Mouse (Mus musculus) left cerebral cortex, postnatal 36 days (tissue): ENCODE measurements around the gene Sparc. TPM values are rescaled to one million over a fixed set of nuclear protein-coding genes. Genes with fewer than 3 reads are reported as not detected.
"Not testable (repeated sequence)": the region's sequence is repeated elsewhere in the genome, so short reads cannot be mapped to it uniquely, and the experiment has no call there.

Experiments
- DNase-seq, 2 experiments: peaks; one replicate each; pipeline ENCODE4 v3.0.0; 2021 to 2022; ENCODE audit warnings: low spot score in 2 of 2, mixed read lengths in 1 of 2
- intact Hi-C: fragments of 180-260 bp; cut with DNase I; formaldehyde crosslinking; loops from one replicate; pipeline ENCODE4 v1.15.1; 2025
- total RNA-seq, 2 experiments: library from RNA; stranded (reverse); gene quantifications; 2 replicates each; pipeline ENCODE4 v1.2.3; 2021

Sparc gene
- total RNA-seq, 2 experiments from 2014 or later, result 215 to 224 TPM

GRCm38 (mm10) chr11:55444772-55445171 is 21.8 kb upstream of the Sparc start:
- intact Hi-C loops, result loop anchor here (1.0 to 5.0 kb wide), 2 partner anchors 54 to 242 kb away; partner anchors contain the start of gene Slc36a1

GRCm38 (mm10) chr11:55439718-55440117 is 16.7 kb upstream of the Sparc start:
- no peak for DNase-seq
- intact Hi-C loops, result loop anchor here (5.0 kb wide), 1 partner anchor 237 kb away; the partner anchor contains the start of gene Slc36a1

More at GRCm38 (mm10) chr11:55444772-55445171, 21.8 kb upstream of the Sparc start:
- peak in 1 of 2 experiments; percentile 26 for DNase-seq

DNA sequence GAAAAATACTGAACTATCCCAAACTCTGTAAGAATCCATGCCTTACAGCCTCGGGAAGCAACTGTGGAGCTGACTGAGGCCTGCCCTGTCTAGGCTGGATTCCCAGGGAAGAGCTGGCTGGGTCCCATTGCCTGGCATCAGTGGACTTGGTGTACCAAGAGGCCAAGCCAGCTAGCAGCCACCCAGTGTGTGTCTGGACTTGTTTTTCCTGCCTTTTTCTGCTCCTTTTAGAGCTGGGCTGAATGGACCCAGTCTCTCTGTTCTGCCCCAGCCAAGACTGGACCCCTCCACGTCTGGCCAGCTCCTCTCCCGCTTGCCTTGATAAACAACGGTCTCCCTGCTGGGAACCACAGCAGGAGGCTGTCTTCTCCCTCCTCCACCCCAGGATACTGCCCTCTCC is 15.0 kb upstream of the Sparc start:
- intact Hi-C loops, result no loop called here
- no peak for DNase-seq

GRCm38 (mm10) chr11:55436089-55436488 is 13.1 kb upstream of the Sparc start:
- DNase-seq, result no peak
- intact Hi-C loops, result no loop called here

GRCm38 (mm10) chr11:55432981-55433380 is 10.0 kb upstream of the Sparc start:
- no peak for DNase-seq
- intact Hi-C loops, result no loop called here

GRCm38 (mm10) chr11:55429973-55430372 is 7.0 kb upstream of the Sparc start:
- intact Hi-C loops, result no loop called here
- DNase-seq, result no peak

DNA sequence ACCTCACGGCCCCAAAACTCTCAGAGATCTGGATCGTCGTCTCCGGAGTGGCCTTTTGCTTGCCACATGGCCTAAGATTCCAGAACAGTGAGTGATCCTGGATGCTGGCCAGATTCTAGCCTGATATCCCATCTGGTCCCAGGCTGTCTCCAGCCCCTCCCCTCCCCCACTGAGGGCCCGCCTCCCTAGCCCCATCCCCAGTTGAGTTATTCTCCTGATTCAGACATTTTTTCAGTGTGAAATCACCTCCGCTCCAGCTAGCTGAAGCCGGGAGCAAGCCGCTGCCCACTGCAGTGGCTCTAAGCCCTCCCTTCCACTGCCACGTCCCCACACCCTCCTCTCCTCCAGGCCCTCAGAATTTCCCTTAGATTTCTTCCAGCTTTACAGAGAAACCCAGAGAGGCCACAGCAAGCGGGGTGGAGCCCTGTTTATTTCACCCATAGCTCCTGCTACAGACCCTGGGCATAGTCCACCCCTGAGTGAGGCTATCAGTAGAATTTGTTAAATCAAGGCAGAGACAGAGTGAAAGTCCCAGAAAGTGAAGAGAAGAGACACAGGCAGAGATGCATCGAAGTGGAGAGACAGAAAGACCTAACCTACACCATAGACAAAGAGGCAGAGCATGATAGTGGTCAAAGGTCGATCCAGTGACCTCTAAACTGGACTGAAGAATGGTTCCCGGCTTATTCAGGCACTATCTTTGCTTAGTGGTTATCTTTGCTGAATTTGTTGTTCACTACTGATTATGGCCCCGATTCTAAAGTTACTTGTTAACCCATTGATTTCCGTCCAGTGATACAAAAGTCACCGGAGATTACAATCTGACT is 5.4 kb upstream of the Sparc start:
- intact Hi-C loops, result no loop called here
- DNase-seq, result no peak

- DNase-seq, result no peak
These were observed 1.9 kb upstream of the Sparc start for GRCm38 (mm10) chr11:55424746-55425360.

GRCm38 (mm10) chr11:55423756-55424155 is 773 bp upstream of the Sparc start:
- intact Hi-C loops, result no loop called here
- DNase-seq, result no peak

More at GRCm38 (mm10) chr11:55424746-55425360, 1.9 kb upstream of the Sparc start:
- intact Hi-C loops, result no loop called here

DNA sequence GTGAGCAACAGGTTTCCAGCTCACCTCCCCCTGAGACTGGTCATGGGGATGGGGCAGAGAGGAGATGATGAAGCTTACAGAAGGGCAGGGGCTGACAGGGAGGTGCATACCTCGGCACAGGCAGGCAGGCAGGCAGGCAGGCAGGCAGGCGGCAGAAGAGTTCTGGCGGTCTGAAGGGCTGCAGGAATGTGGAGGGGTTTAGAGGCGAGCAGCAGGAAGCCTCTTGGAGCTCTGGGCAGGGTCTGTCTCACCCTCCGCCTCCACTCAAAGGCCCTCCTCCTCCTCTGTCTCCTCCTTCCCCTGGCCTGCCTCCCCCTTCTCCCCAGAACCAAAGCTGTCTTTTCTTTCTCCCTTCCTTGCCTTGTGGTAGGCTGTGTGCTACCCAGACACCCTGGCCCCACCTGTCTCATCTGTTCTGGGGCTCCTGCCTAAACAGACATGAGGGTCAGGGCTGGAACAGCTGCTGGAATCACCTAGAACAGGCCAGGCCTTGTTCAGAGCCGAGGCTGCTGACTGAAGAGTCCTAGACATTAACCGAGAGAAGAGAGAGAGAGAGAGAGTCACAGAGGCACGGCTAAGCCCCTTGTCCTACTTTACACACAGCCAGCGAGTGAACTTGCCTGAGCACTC is 3.2 kb downstream of the Sparc start:
- no peak for DNase-seq
- intact Hi-C loops, result no loop called here

- DNase-seq, result peak in 1 of 2 experiments; percentile 23
- intact Hi-C loops, result no loop called here
These were observed 3.7 kb downstream of the Sparc start for GRCm38 (mm10) chr11:55419296-55419677.

- intact Hi-C loops, result no loop called here
These were observed 4.3 kb downstream of the Sparc start for GRCm38 (mm10) chr11:55418704-55419061.

DNA sequence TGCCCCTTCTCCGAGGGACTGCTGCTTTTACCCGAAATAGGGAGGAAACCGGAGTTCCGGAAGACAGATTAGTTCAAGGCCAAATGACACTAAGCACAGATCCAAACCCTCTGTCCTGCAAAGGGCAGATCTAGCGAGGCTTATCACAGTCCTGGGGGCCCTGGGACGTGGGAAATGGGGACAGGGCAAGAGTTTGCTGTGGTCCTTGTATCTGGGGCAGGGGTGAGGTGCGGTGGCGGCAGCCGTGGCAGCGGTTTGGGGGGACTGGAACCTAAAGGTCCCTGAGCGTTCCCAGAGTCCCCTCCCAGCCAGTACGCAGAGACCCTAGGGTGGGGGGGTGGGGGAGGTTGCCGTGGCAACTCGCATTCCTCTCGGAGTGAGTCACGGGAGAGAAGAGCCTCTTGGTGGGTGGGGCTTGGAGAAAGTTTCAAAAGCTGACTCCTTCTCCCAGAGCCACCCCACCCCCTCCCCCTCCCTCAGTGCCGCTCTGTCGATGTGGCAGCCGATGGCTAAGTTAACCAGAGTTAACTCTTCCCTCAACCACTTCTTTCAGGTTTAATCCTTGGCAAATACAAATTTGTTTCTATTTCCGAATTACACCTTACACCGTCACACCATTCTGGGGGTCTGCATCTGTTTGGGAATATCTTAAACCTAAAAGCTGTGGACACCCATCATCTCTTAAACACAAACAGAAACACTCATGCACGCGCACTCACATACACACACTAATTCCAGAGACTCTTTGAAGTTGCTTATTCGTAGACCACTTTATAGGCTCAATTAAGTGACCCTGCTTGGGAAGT is 4.9 kb downstream of the Sparc start:
- DNase-seq, result no peak
- intact Hi-C loops, result no loop called here

More at GRCm38 (mm10) chr11:55418704-55419061, 4.3 kb downstream of the Sparc start:
- no peak for DNase-seq

DNA sequence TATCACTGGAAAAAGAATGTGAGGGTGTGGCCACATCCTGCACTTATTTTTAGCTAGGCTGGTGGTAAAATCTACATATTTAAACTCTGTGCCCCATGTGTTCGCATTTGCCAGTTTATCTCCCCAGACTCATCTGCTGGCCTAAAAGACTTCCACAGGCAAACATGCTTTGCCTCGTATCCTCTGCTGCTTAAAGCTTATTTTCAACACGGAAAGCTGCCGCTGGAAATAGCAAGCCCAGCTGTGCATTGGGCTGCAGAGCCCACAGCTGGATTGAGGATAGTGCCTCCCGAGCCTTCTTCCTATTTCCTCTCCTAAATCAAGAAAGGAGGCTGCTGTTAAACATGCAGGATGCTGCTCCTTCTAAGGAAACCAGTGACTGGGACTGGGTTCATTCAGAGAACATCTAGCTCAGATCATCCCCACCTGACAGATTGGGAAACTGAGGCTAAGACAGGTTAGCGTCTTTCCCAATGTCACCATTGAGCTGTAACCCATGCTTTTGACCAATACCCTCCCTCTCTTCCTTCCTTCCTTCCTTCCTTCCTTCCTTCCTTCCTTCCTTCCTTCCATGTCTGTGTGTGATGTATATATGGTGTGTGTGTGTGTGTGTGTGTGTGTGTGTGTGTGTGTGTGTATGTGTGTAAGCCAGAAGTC is 6.2 kb downstream of the Sparc start:
- intact Hi-C loops, result no loop called here

DNA sequence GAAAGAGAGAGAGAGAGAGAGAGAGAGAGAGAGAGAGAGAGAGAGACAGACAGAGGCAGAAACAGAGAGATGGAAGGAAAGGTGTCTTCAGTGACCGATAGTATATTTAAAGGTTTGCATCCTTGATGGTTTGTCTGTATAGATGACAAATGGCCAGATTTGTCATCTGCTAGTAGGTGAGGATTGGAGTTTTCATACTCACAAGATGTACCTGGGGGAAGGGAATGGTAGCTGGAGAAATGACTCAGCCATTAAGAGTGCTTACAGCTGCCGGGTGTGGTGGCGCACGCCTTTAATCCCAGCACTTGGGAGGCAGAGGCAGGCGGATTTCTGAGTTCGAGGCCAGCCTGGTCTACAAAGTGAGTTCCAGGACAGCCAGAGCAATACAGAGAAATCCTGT is 7.3 kb downstream of the Sparc start:
- DNase-seq, intact Hi-C loops: not testable (repeated sequence)

More for the DNA sequence above, 6.2 kb downstream of the Sparc start:
- DNase-seq, result no peak

DNA sequence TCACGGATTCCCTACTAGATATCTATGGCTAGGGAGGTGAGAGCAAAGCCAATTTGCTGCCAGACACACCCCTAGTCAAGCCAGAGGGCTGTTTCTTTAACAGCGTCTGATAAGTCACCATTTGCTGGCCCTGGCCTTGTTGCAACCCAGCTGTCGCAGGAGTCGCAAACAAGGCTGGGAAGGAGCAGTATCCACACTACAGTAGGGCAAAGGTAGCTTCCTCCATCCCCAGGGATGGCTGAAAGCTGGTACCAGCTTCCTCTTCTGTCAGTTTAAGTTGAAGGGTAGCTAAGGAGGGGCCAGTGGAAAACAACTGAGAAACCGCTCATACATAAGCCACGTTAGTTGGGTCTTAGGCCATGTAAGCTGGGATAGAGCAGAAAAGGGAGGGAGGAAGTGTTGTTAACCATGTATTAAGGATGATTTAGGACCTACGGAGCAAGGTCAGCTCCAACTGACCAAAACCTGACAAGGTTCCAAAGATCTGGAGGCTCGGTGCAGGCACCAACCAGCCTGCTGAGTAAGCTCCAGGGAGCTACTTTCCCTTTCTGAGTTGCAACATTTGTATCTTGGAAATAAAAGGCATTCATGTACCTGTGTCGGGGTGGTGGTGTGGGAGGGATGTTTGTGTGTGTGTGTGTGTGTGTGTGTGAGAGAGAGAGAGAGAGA is 7.8 kb downstream of the Sparc start:
- DNase-seq, result no peak
- intact Hi-C loops, result no loop called here

GRCm38 (mm10) chr11:55414314-55414713 is 8.7 kb downstream of the Sparc start:
- intact Hi-C loops, result no loop called here

DNA sequence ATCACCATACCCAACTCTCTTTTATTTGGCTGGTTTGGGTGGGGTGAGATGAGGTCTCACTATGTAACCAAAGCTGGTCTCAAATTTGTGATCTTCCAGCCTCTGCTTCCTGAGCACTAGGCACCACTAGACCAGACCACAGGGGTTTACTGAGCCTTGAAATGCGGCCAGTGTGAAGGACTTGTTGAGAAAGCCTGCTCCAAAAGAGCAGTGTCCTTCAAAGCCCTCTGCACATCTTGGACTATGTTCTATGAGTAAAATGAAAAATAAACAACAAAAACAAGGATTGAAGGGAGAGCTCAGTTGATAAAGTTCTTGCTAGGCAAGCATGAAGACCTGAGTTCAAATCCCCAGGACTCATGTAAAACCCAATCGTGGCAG is 9.6 kb downstream of the Sparc start:
- DNase-seq, result no peak
- intact Hi-C loops, result no loop called here

More at GRCm38 (mm10) chr11:55414314-55414713, 8.7 kb downstream of the Sparc start:
- no peak for DNase-seq
